Mouse (Mus musculus) G1E (cell line): ENCODE measurements around the gene Chic1. TPM values are rescaled to one million over a fixed set of nuclear protein-coding genes. Genes with fewer than 3 reads are reported as not detected.

Source experiments
- ATAC-seq: 2 replicates; pipeline ENCODE4 v1.8.0; 2016; ENCODE audit warnings: mild to moderate bottlenecking; ENCODE audit not compliant: insufficient number of reproducible peaks, poor library complexity, low FRiP score, severe bottlenecking; ENCODE audit errors: extremely low read depth
- DNase-seq: peaks from one replicate; pipeline ENCODE4 v3.0.0; 2012; ENCODE audit warnings: low spot score
- H3K27me3 ChIP-seq: 2 replicates; pipeline ENCODE4 v1.6.1; 2012; ENCODE audit warnings: mild to moderate bottlenecking, low read length, inconsistent platforms; ENCODE audit not compliant: insufficient read depth
- H3K36me3 ChIP-seq: replicated peaks from 2 replicates; pipeline ENCODE3; 2012; ENCODE audit warnings: mild to moderate bottlenecking, inconsistent platforms
- H3K4me1 ChIP-seq: 2 replicates; pipeline ENCODE4 v1.6.1; 2012; ENCODE audit warnings: low read depth, low read length, inconsistent platforms, mixed read lengths; ENCODE audit not compliant: insufficient read depth
- H3K4me3 ChIP-seq: 2 replicates; pipeline ENCODE4 v1.5.1; 2012; ENCODE audit warnings: low read depth, mild to moderate bottlenecking, inconsistent platforms, low read length, moderate library complexity, mixed read lengths
- H3K9me3 ChIP-seq: replicated peaks from 2 replicates; pipeline ENCODE4 v1.6.1; 2012; ENCODE audit warnings: inconsistent platforms
- CTCF ChIP-seq: IDR thresholded peaks from 2 replicates; pipeline ENCODE4 v1.5.1; 2012; ENCODE audit warnings: low read depth, low read length, inconsistent platforms, mixed read lengths
- GATA1 ChIP-seq: IDR thresholded peaks from 2 replicates; pipeline ENCODE4 v1.6.1; 2012; ENCODE audit warnings: borderline replicate concordance, low read length, inconsistent platforms, mixed read lengths
- GATA2 ChIP-seq: IDR thresholded peaks from 2 replicates; pipeline ENCODE4 v1.6.1; 2012; ENCODE audit warnings: low read depth, low read length, inconsistent platforms, borderline replicate concordance
- POLR2AphosphoS5 ChIP-seq: IDR thresholded peaks from 2 replicates; pipeline ENCODE4 v1.6.1; 2012; ENCODE audit warnings: low read depth, low read length, inconsistent platforms; ENCODE audit not compliant: insufficient replicate concordance
- TAL1 ChIP-seq: conservative IDR thresholded peaks from 2 replicates; pipeline ENCODE4 v1.6.1; 2012; ENCODE audit warnings: low read depth, low read length, inconsistent platforms, mixed read lengths
- polyA plus RNA-seq: library from polyadenylated mRNA; stranded (reverse); fragments of >175 nt; gene quantifications from 2 replicates; pipeline ENCODE4 v1.2.3, GENCODE M21; 2012
- total RNA-seq, 2 experiments: library from RNA; stranded (forward) in 1 of 2; stranded (reverse) in 1 of 2; fragments of 200-1000 nt in 1 of 2; fragments of >200 nt in 1 of 2; fragmentation: Nextera tagmentation in 1 of 2; gene quantifications; 2 replicates each; pipeline ENCODE4 v1.2.3; 2014 to 2017

Chic1 gene
- total and polyA plus RNA-seq, 3 experiments, result 0.05 TPM; not detected in 2

DNA sequence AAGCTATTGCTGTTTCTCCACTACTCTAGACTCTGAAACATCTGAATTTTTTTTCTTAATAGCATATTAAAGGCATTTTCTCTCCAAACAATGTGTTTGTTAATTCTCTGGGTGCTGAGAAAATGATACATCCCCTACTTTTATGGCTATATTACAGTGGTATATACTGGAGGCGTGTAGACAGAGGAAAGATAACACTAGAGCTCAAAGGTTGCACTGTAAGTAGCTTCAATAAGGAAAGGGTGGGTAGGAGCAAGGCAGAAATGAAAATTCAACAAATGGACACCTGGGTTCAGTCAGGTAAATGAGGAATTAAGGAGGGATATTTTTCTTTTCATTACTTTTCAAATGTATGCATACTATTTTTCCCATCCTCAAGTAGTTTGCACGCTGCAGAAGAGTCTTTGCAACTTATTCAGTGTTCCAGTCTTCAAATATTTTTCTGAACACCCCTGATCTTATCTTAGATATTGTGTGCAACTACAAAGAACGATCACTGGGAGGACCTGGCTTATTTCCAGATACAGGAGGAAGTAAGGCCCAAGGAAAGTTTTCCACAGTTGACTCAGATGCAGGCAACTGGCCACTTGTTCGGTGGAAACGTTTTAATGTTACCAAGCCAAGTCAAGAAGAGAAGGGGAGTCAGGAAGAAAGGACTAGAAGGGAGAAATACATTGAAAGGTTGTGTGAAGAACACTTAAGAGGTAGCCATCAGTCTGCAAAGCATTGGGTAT is 25.0 kb upstream of the Chic1 start:
- Histone ChIP-seq H3K9me3 (no peaks in the 10 kb centered on the region), H3K4me3 (no peak overlapping the region), H3K36me3 (no peaks in the 10 kb centered on the region), H3K4me1 (no peaks in the 10 kb centered on the region), H3K27me3 (no peaks in the 10 kb centered on the region)
- TF ChIP-seq GATA2 (no peak), POLR2AphosphoS5 (no peak), TAL1 (no peak)
- DNase-seq (no peak), ATAC-seq (no peak)

DNA sequence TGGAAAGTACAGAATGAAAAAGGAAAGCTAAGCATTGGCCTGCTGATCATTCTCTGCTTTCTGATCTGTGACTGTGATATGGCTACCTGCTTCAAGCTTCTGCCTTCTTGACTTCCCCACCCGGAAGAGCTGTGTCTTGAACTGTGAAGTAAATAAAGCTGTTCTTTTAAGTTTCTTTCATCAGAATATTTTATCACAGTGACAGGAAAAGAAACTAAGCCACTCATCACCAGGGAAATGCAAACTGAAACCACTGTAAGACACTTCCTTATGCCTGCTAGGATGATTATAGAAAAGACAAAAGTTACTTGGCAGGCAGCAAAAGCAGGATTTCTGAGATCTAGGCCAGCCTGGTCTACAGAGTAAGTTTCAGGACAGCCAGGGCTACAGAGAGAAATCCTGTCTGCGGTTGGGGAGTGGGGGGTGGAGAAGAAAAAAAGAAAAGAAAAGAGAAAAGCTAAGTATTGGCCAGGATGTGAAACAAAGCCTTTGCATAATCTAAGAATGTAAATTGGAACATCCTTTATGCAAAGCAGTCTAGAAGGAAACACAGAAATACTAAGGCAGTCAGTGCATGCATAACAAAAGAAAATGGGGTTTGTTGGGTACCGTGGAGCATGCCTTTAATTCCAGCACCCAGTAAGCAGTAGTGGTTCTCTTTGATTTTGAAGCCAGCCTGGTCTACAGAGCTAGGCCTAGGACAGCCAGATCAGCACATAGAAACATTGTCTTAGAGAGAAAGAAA is 14.7 kb upstream of the Chic1 start:
- H3K4me1 ChIP-seq, result no peaks in the 10 kb centered on the region
- H3K36me3 ChIP-seq, result no peaks in the 10 kb centered on the region
- no peaks in the 10 kb centered on the region for H3K9me3 ChIP-seq
- DNase-seq (no peak), ATAC-seq (no peak)
- no peaks in the 10 kb centered on the region for H3K27me3 ChIP-seq
- no peak overlapping the region for H3K4me3 ChIP-seq
- TF ChIP-seq GATA1, result no peak
- no peak for TF ChIP-seq POLR2AphosphoS5
- no peak for TF ChIP-seq TAL1
- no peak for TF ChIP-seq GATA2

DNA sequence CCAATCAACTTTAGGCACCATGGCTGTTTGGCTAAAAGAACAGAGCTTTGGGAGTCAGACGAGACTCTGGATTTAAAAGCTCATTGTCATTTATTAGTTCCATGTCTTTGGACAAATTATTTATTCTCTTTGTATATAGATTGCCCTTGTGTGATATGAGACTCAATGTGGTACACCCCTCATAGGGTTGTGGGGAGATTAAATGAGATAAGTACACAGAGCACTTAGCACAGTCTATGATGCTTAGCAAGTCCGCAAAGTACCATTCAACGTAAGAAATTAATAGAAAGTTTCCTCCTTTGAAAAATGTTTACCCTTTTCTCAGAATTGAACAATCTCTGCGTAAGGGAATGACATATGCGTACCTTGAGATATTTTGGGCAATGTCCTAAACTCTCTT is 492 bp upstream of the Chic1 start:
- no peak for ATAC-seq
- Histone ChIP-seq H3K27me3 (peaks cover 4% of the 10 kb centered on the region; the same call in 1 of the 2 replicates), H3K4me1 (no peaks in the 10 kb centered on the region), H3K9me3 (no peaks in the 10 kb centered on the region), H3K4me3 (no peak overlapping the region), H3K36me3 (no peaks in the 10 kb centered on the region)
- DNase-seq, result no peak
- TF ChIP-seq CTCF (no peak), TAL1 (no peak), GATA1 (no peak), POLR2AphosphoS5 (no peak), GATA2 (no peak)

DNA sequence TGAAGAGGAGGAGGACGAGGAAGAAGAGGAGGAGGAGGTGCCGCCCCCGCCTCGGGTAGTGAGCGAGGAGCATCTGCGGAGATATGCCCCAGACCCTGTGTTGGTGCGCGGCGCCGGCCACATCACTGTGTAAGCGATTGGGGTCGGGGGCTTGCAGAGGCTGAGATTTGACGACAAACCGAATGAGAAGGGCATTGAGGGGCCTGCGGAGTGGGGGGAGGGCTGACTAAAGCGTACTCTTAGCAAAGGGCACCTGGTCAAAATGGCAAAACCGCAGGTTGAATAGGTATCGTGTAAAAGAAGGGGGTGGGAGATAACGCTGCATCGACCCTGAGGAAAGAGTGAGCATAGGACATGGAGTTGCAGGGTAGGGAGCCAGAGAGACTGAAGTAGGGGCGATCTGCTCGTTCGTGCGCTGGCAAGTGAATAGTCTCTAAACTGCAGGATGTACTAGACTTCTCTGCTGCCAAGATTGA is 523 bp downstream of the Chic1 start:
- Histone ChIP-seq H3K4me3 (no peak overlapping the region), H3K27me3 (peaks cover 4% of the 10 kb centered on the region; the same call in 1 of the 2 replicates)
- ATAC-seq, result no peak

GRCm38 (mm10) chrX:103366201-103366600 is 9.9 kb downstream of the Chic1 start:
- TF ChIP-seq CTCF (no peak), TAL1 (no peak), POLR2AphosphoS5 (no peak), GATA1 (no peak), GATA2 (no peak)
- no peaks in the 10 kb centered on the region for H3K4me1 ChIP-seq
- no peaks in the 10 kb centered on the region for H3K9me3 ChIP-seq
- DNase-seq (no peak), ATAC-seq (no peak)
- H3K36me3 ChIP-seq, result no peaks in the 10 kb centered on the region
- no peaks in the 10 kb centered on the region for H3K27me3 ChIP-seq
- H3K4me3 ChIP-seq, result no peak overlapping the region

More for the DNA sequence above, 523 bp downstream of the Chic1 start:
- H3K36me3 ChIP-seq, result no peaks in the 10 kb centered on the region
- TF ChIP-seq POLR2AphosphoS5, result no peak
- no peak for TF ChIP-seq GATA1
- TF ChIP-seq GATA2, result no peak
- no peak for TF ChIP-seq CTCF
- no peak for TF ChIP-seq TAL1
- DNase-seq, result no peak
- H3K4me1 ChIP-seq, result no peaks in the 10 kb centered on the region
- H3K9me3 ChIP-seq, result no peaks in the 10 kb centered on the region

DNA sequence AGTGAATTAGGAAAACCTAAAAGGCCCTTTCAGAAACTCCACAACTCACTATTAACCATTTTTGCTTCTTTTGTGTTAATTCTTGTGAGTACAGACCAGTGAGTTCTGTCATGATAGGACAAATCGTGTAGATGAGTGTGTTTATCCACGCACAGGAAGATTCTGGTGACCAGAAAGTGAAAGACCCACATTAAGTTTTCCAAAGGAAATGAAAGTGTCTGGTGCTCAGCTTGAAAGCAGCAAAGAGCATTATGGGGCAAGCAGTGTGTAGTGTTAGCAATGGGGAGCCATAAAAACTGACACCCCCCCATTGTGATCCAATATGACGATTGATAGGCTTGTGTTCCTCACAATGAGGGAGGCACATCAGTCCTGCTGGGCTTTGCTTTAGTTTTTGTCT is 12.4 kb downstream of the Chic1 start:
- Histone ChIP-seq H3K4me3 (no peak overlapping the region), H3K36me3 (no peaks in the 10 kb centered on the region), H3K4me1 (no peaks in the 10 kb centered on the region), H3K9me3 (no peaks in the 10 kb centered on the region), H3K27me3 (no peaks in the 10 kb centered on the region)
- DNase-seq, result no peak
- no peak for TF ChIP-seq GATA1
- TF ChIP-seq POLR2AphosphoS5, result no peak
- no peak for TF ChIP-seq CTCF
- TF ChIP-seq GATA2, result no peak
- TF ChIP-seq TAL1, result no peak
- no peak for ATAC-seq
